Mouse (Mus musculus): ENCODE measurements around the gene D8Ertd738e. TPM values are rescaled to one million over a fixed set of nuclear protein-coding genes. Genes with fewer than 3 reads are reported as not detected.
A peak's percentile ranks its signal among the peaks of the same experiment; 100 is the strongest.

Gene D8Ertd738e
- polyA plus RNA-seq, 1 experiment from 2014 or later, result 183 TPM

GRCm38 (mm10) chr8:84200652-84201544 lies 48.6 kb downstream of the D8Ertd738e start:
- H3K9me3 ChIP-seq (replicated peaks), result no peaks in the 10 kb centered on the region
- H3K4me2 ChIP-seq, result peak overlapping the region; percentile 75
- WGBS (ENCODE audit: insufficient replicate concordance), result 3% methylated on average over 68 of the region's 70 CpGs
- ATAC-seq (ENCODE audit: insufficient read depth), result no peak
- no peaks in the 10 kb centered on the region for H3K36me3 ChIP-seq (replicated peaks)
- H3K9ac ChIP-seq, result peak overlapping the region; percentile 59
- H3K27me3 ChIP-seq, result peaks cover 50% of the 10 kb centered on the region
- H3K4me1 ChIP-seq (replicated peaks), result peaks cover 71% of the 10 kb centered on the region
- peak overlapping the region; percentile 62 for H3K4me3 ChIP-seq (replicated peaks)
- peak overlapping the region; percentile 62 for H3K27ac ChIP-seq (replicated peaks)

- 25% methylated on average over 8 of the region's 8 CpGs for WGBS (ENCODE audit: insufficient replicate concordance)
- Histone ChIP-seq H3K9me3 (replicated peaks) (no peaks in the 10 kb centered on the region), H3K4me1 (replicated peaks) (peaks cover 71% of the 10 kb centered on the region), H3K4me3 (replicated peaks) (peak overlapping the region; percentile 62), H3K27ac (replicated peaks) (peak overlapping the region; percentile 38; the same call in 1 of the 2 replicates), H3K9ac (no peak overlapping the region; the same call in 1 of the 2 replicates), H3K36me3 (replicated peaks) (no peaks in the 10 kb centered on the region), H3K27me3 (peaks cover 50% of the 10 kb centered on the region), H3K4me2 (peak overlapping the region; percentile 75)
- no peak for ATAC-seq (ENCODE audit: insufficient read depth)
Observed at GRCm38 (mm10) chr8:84200126-84200555, 49.4 kb downstream of the D8Ertd738e start.

GRCm38 (mm10) chr8:84199348-84200125 lies 50.0 kb downstream of the D8Ertd738e start:
- Histone ChIP-seq H3K9ac (no peak overlapping the region), H3K4me3 (replicated peaks) (no peak overlapping the region), H3K4me2 (0 out of 2 replicates have a peak overlapping the region, but pooled peaks have one; percentile 13), H3K4me1 (replicated peaks) (peaks cover 71% of the 10 kb centered on the region), H3K27me3 (peaks cover 50% of the 10 kb centered on the region), H3K36me3 (replicated peaks) (no peaks in the 10 kb centered on the region), H3K27ac (replicated peaks) (peak overlapping the region; percentile 38), H3K9me3 (replicated peaks) (no peaks in the 10 kb centered on the region)
- 38% methylated on average over 11 of the region's 11 CpGs for WGBS (ENCODE audit: insufficient replicate concordance)
- no peak for ATAC-seq (ENCODE audit: insufficient read depth)

- peaks cover 46% of the 10 kb centered on the region for H3K27me3 ChIP-seq
- WGBS (ENCODE audit: insufficient replicate concordance), result 37% methylated on average over 4 of the region's 4 CpGs
- peak overlapping the region; percentile 54 for H3K4me3 ChIP-seq (replicated peaks)
- peak overlapping the region; percentile 83 for H3K4me2 ChIP-seq
- H3K27ac ChIP-seq (replicated peaks), result peak overlapping the region; percentile 70
- peak overlapping the region; percentile 43; the same call in 1 of the 2 replicates for H3K9ac ChIP-seq
- peaks cover 67% of the 10 kb centered on the region for H3K4me1 ChIP-seq (replicated peaks)
- H3K9me3 ChIP-seq (replicated peaks), result no peaks in the 10 kb centered on the region
- no peaks in the 10 kb centered on the region for H3K36me3 ChIP-seq (replicated peaks)
- ATAC-seq (ENCODE audit: insufficient read depth), result no peak
Observed at GRCm38 (mm10) chr8:84198871-84199270, 50.6 kb downstream of the D8Ertd738e start.

GRCm38 (mm10) chr8:84197922-84198774 lies 51.4 kb downstream of the D8Ertd738e start:
- H3K4me3 ChIP-seq (replicated peaks), result peak overlapping the region; percentile 54
- peak overlapping the region; percentile 43 for H3K9ac ChIP-seq
- H3K4me2 ChIP-seq, result peak overlapping the region; percentile 83
- peak; percentile 71 for ATAC-seq (ENCODE audit: insufficient read depth)
- H3K27ac ChIP-seq (replicated peaks), result peak overlapping the region; percentile 70
- peaks cover 60% of the 10 kb centered on the region for H3K4me1 ChIP-seq (replicated peaks)
- no peaks in the 10 kb centered on the region for H3K36me3 ChIP-seq (replicated peaks)
- H3K9me3 ChIP-seq (replicated peaks), result no peaks in the 10 kb centered on the region
- H3K27me3 ChIP-seq, result peaks cover 44% of the 10 kb centered on the region
- WGBS (ENCODE audit: insufficient replicate concordance), result 3% methylated on average over 30 of the region's 30 CpGs

- Histone ChIP-seq H3K36me3 (replicated peaks) (no peaks in the 10 kb centered on the region), H3K9ac (peak overlapping the region; percentile 43), H3K27me3 (peaks cover 44% of the 10 kb centered on the region), H3K4me2 (peak overlapping the region; percentile 83), H3K27ac (replicated peaks) (peak overlapping the region; percentile 70), H3K4me1 (replicated peaks) (peaks cover 58% of the 10 kb centered on the region), H3K9me3 (replicated peaks) (no peaks in the 10 kb centered on the region), H3K4me3 (replicated peaks) (peak overlapping the region; percentile 54)
- ATAC-seq (ENCODE audit: insufficient read depth), result peak; percentile 4
- WGBS (ENCODE audit: insufficient replicate concordance), result 4% methylated on average over 43 of the region's 43 CpGs
Observed at GRCm38 (mm10) chr8:84197141-84197921, 52.2 kb downstream of the D8Ertd738e start.

MicroRNAs within 50 kb of the gene (microRNA counts, 519-probe panel; counts per million panel counts)
- 4,050 counts per million, percentile 83 among the panel's probes with 10 or more counts for microRNA mmu-miR-23a
- 3,992 counts per million, percentile 81 among the panel's probes with 10 or more counts for microRNA mmu-miR-27a

Small RNAs within 50 kb of the gene (microRNA-seq; reads per million reads assigned to microRNA genes)
- gene Mir23a (18,452 reads per million, percentile 96 among the genes with 10 or more reads in this experiment), gene Mir24-2 (not detected), gene Mir27a (368 reads per million, percentile 67 among the genes with 10 or more reads in this experiment), gene Mir3074-2 (not detected)

Other genes with a start within 250 kb of the D8Ertd738e start
- 0.58 and 0.61 TPM in 2 replicates for gene 1700067K01Rik, start 248.2 kb downstream of the D8Ertd738e start, polyA plus RNA-seq (2015; fragmentation: Nextera tagmentation; extraction: Ambion mirVana)
- not detected in 2 replicates for gene 2210011C24Rik, start 237.5 kb downstream of the D8Ertd738e start, polyA plus RNA-seq (2015; fragmentation: Nextera tagmentation; extraction: Ambion mirVana)
- 0.15 and 0.23 TPM in 2 replicates for gene Palm3, start 228.2 kb downstream of the D8Ertd738e start, polyA plus RNA-seq (2015; fragmentation: Nextera tagmentation; extraction: Ambion mirVana)
- gene Il27ra, start 207.1 kb downstream of the D8Ertd738e start, polyA plus RNA-seq (2015; fragmentation: Nextera tagmentation; extraction: Ambion mirVana), result 0.74 and 1.3 TPM in 2 replicates
- 0.15 TPM in 1 of 2 replicates, not detected in the other for gene Rln3, start 204.7 kb downstream of the D8Ertd738e start, polyA plus RNA-seq (2015; fragmentation: Nextera tagmentation; extraction: Ambion mirVana)
- 0.24 and 0.30 TPM in 2 replicates for gene Gm10643, start 184.6 kb downstream of the D8Ertd738e start, polyA plus RNA-seq (2015; fragmentation: Nextera tagmentation; extraction: Ambion mirVana)
- 2.4 and 2.9 TPM in 2 replicates for gene Rfx1, start 182.9 kb downstream of the D8Ertd738e start, polyA plus RNA-seq (2015; fragmentation: Nextera tagmentation; extraction: Ambion mirVana)
- gene Dcaf15, start 145.0 kb downstream of the D8Ertd738e start, polyA plus RNA-seq (2015; fragmentation: Nextera tagmentation; extraction: Ambion mirVana), result 3.2 and 3.5 TPM in 2 replicates
- not detected in 2 replicates for gene Podnl1, start 123.7 kb downstream of the D8Ertd738e start, polyA plus RNA-seq (2015; fragmentation: Nextera tagmentation; extraction: Ambion mirVana)
- 5.4 and 5.5 TPM in 2 replicates for gene Cc2d1a, start 101.8 kb downstream of the D8Ertd738e start, polyA plus RNA-seq (2015; fragmentation: Nextera tagmentation; extraction: Ambion mirVana)
- gene 4930432K21Rik, start 101.7 kb downstream of the D8Ertd738e start, polyA plus RNA-seq (2015; fragmentation: Nextera tagmentation; extraction: Ambion mirVana), result 0.25 and 0.41 TPM in 2 replicates
- gene Nanos3, start 64.5 kb downstream of the D8Ertd738e start, polyA plus RNA-seq (2015; fragmentation: Nextera tagmentation; extraction: Ambion mirVana), result 0.31 TPM in 2 replicates
- 2.0 and 2.5 TPM in 2 replicates for gene Zswim4, start 12.7 kb downstream of the D8Ertd738e start, polyA plus RNA-seq (2015; fragmentation: Nextera tagmentation; extraction: Ambion mirVana)
- gene Mri1, start 7.6 kb upstream of the D8Ertd738e start, polyA plus RNA-seq (2015; fragmentation: Nextera tagmentation; extraction: Ambion mirVana), result 28.6 and 30.5 TPM in 2 replicates
- 7.3 and 7.7 TPM in 2 replicates for gene Ccdc130, start 20.7 kb upstream of the D8Ertd738e start, polyA plus RNA-seq (2015; fragmentation: Nextera tagmentation; extraction: Ambion mirVana)
- 0.15 and 0.26 TPM in 2 replicates for gene Cacna1a, start 138.7 kb upstream of the D8Ertd738e start, polyA plus RNA-seq (2015; fragmentation: Nextera tagmentation; extraction: Ambion mirVana)